Mouse (Mus musculus) embryonic facial prominence, embryonic 14.5 days (tissue): ENCODE results near the gene Lamp1. TPM values are rescaled to one million over a fixed set of nuclear protein-coding genes. Genes with fewer than 3 reads are reported as not detected.

Source experiments
- ATAC-seq: fragments of 200-750 bp; cut with Nextera tagmentation; 2 replicates; pipeline ENCODE4 v1.8.0; 2017; ENCODE audit warnings: low read depth, moderate number of reproducible peaks, moderate TSS enrichment
- DNase-seq: peaks from one replicate; pipeline ENCODE4 v3.0.0-alpha.2; 2015; ENCODE audit warnings: low spot score
- H3K27ac ChIP-seq: fragments of 300-500 bp; sonication (generic); replicated peaks from 2 replicates; pipeline ENCODE4 v1.5.1; 2014; ENCODE audit warnings: low read depth, mild to moderate bottlenecking, low read length, moderate library complexity
- H3K27me3 ChIP-seq: fragments of 300-500 bp; sonication (generic); replicated peaks from 2 replicates; pipeline ENCODE4 v1.6.1; 2014; ENCODE audit warnings: low read length; ENCODE audit not compliant: control insufficient read depth, insufficient read depth
- H3K36me3 ChIP-seq: fragments of 300-500 bp; sonication (generic); 2 replicates; pipeline ENCODE4 v1.6.1; 2014; ENCODE audit warnings: low read length, mixed read lengths; ENCODE audit not compliant: control insufficient read depth, insufficient read depth
- H3K4me1 ChIP-seq: fragments of 300-500 bp; sonication (generic); 2 replicates; pipeline ENCODE4 v1.6.1; 2014; ENCODE audit warnings: antibody characterized with exemption, low read length; ENCODE audit not compliant: control insufficient read depth, insufficient read depth
- H3K4me2 ChIP-seq: fragments of 300-500 bp; sonication (generic); 2 replicates; pipeline ENCODE4 v1.6.1; 2014; ENCODE audit warnings: low read depth, mild to moderate bottlenecking, low read length, moderate library complexity, mixed read lengths
- H3K4me3 ChIP-seq: fragments of 300-500 bp; sonication (generic); 2 replicates; pipeline ENCODE4 v1.5.1; 2014; ENCODE audit warnings: low read depth, mild to moderate bottlenecking, low read length
- H3K9ac ChIP-seq: fragments of 300-500 bp; sonication (generic); 2 replicates; pipeline ENCODE4 v1.6.1; 2014; ENCODE audit warnings: low read depth, mild to moderate bottlenecking, low read length, moderate library complexity, mixed read lengths
- H3K9me3 ChIP-seq: fragments of 300-500 bp; sonication (generic); 2 replicates; pipeline ENCODE4 v1.6.1; 2016; ENCODE audit warnings: low read length; ENCODE audit not compliant: control insufficient read depth
- WGBS: fragments of 180-500 bp; shearing (Covaris S2); extraction: QIAGEN DNeasy Blood & Tissue Kit; methylation state at CpG from one replicate; pipeline ENCODE4 v1.1.7; 2014; 5-methylcytosine and 5-hydroxymethylcytosine counted together
- polyA plus RNA-seq: library from polyadenylated mRNA; unstranded; fragments of >200 nt; fragmentation: Nextera tagmentation; extraction: Ambion mirVana; gene quantifications from 2 replicates; pipeline ENCODE4 v1.2.1, GENCODE M21; 2014

Lamp1 gene
- polyA plus RNA-seq, 1 experiment from 2014 or later, result 367 TPM

- H3K27ac ChIP-seq, result no peak overlapping the region
- H3K27me3 ChIP-seq, result no peaks in the 10 kb centered on the region
- ATAC-seq (no peak), DNase-seq (no peak)
- no peak overlapping the region for H3K9ac ChIP-seq
- H3K4me3 ChIP-seq, result no peak overlapping the region
- no peak overlapping the region for H3K4me2 ChIP-seq
- H3K9me3 ChIP-seq, result no peaks in the 10 kb centered on the region
- H3K4me1 ChIP-seq, result no peaks in the 10 kb centered on the region
- H3K36me3 ChIP-seq, result peaks cover 69% of the 10 kb centered on the region
- WGBS, result 87% methylated on average over 4 of the region's 4 CpGs
Observed at GRCm38 (mm10) chr8:13174811-13175210, 15.8 kb downstream of the Lamp1 start.

- Histone ChIP-seq H3K9me3 (no peaks in the 10 kb centered on the region), H3K4me2 (no peak overlapping the region), H3K9ac (no peak overlapping the region), H3K27ac (no peak overlapping the region), H3K4me1 (no peaks in the 10 kb centered on the region), H3K36me3 (peaks cover 61% of the 10 kb centered on the region), H3K27me3 (no peaks in the 10 kb centered on the region), H3K4me3 (no peak overlapping the region)
- 100% methylated on average over 1 of the region's 1 CpGs for WGBS
- ATAC-seq (no peak), DNase-seq (no peak)
Observed at GRCm38 (mm10) chr8:13175650-13176049, 16.7 kb downstream of the Lamp1 start.

GRCm38 (mm10) chr8:13177173-13177852 is 18.4 kb downstream of the Lamp1 start:
- no peaks in the 10 kb centered on the region for H3K27me3 ChIP-seq
- no peak overlapping the region for H3K9ac ChIP-seq
- H3K9me3 ChIP-seq, result no peaks in the 10 kb centered on the region
- H3K36me3 ChIP-seq, result peaks cover 46% of the 10 kb centered on the region
- WGBS, result 87% methylated on average over 7 of the region's 7 CpGs
- H3K4me2 ChIP-seq, result no peak overlapping the region
- no peaks in the 10 kb centered on the region for H3K4me1 ChIP-seq
- no peak overlapping the region for H3K4me3 ChIP-seq
- ATAC-seq (no peak), DNase-seq (no peak)
- H3K27ac ChIP-seq, result no peak overlapping the region

- H3K36me3 ChIP-seq, result peaks cover 37% of the 10 kb centered on the region
Observed at GRCm38 (mm10) chr8:13178137-13178536, 19.2 kb downstream of the Lamp1 start.

GRCm38 (mm10) chr8:13179482-13179881 is 20.5 kb downstream of the Lamp1 start:
- ATAC-seq (no peak), DNase-seq (no peak)
- no peak overlapping the region for H3K4me3 ChIP-seq
- peaks cover 26% of the 10 kb centered on the region for H3K36me3 ChIP-seq
- WGBS, result 68% methylated on average over 6 of the region's 6 CpGs
- H3K9ac ChIP-seq, result no peak overlapping the region
- no peak overlapping the region for H3K27ac ChIP-seq
- no peaks in the 10 kb centered on the region for H3K4me1 ChIP-seq
- H3K27me3 ChIP-seq, result no peaks in the 10 kb centered on the region
- H3K9me3 ChIP-seq, result no peaks in the 10 kb centered on the region
- no peak overlapping the region for H3K4me2 ChIP-seq

More at GRCm38 (mm10) chr8:13178137-13178536, 19.2 kb downstream of the Lamp1 start:
- Histone ChIP-seq H3K4me1 (no peaks in the 10 kb centered on the region), H3K9me3 (no peaks in the 10 kb centered on the region), H3K27me3 (no peaks in the 10 kb centered on the region), H3K4me2 (no peak overlapping the region), H3K9ac (no peak overlapping the region), H3K4me3 (no peak overlapping the region), H3K27ac (no peak overlapping the region)
- no peak for DNase-seq
- no peak for ATAC-seq
- WGBS, result 98% methylated on average over 5 of the region's 5 CpGs

GRCm38 (mm10) chr8:13179948-13180347 is 21.0 kb downstream of the Lamp1 start:
- no peak overlapping the region for H3K27ac ChIP-seq
- 66% methylated on average over 7 of the region's 7 CpGs for WGBS
- no peaks in the 10 kb centered on the region for H3K9me3 ChIP-seq
- no peaks in the 10 kb centered on the region for H3K27me3 ChIP-seq
- peaks cover 24% of the 10 kb centered on the region for H3K36me3 ChIP-seq
- ATAC-seq, result no peak; the same call in 1 of the 2 replicates
- no peak overlapping the region for H3K9ac ChIP-seq
- H3K4me2 ChIP-seq, result no peak overlapping the region
- DNase-seq, result no peak
- no peaks in the 10 kb centered on the region for H3K4me1 ChIP-seq
- H3K4me3 ChIP-seq, result no peak overlapping the region

- Histone ChIP-seq H3K4me1 (no peaks in the 10 kb centered on the region), H3K27me3 (no peaks in the 10 kb centered on the region), H3K4me3 (no peak overlapping the region), H3K4me2 (no peak overlapping the region), H3K36me3 (peaks cover 20% of the 10 kb centered on the region), H3K9ac (no peak overlapping the region), H3K9me3 (no peaks in the 10 kb centered on the region), H3K27ac (no peak overlapping the region)
- DNase-seq, result no peak
- no peak for ATAC-seq
- WGBS, result 76% methylated on average over 9 of the region's 9 CpGs
Observed at GRCm38 (mm10) chr8:13180408-13180807, 21.4 kb downstream of the Lamp1 start.

- 80% methylated on average over 18 of the region's 18 CpGs for WGBS
- no peak overlapping the region for H3K9ac ChIP-seq
- DNase-seq, result no peak
Observed at GRCm38 (mm10) chr8:13180911-13181690, 22.1 kb downstream of the Lamp1 start.

GRCm38 (mm10) chr8:13181691-13181976 is 22.7 kb downstream of the Lamp1 start:
- no peak for ATAC-seq
- H3K27ac ChIP-seq, result no peak overlapping the region
- WGBS, result 54% methylated on average over 2 of the region's 2 CpGs

More at GRCm38 (mm10) chr8:13180911-13181690, 22.1 kb downstream of the Lamp1 start:
- no peaks in the 10 kb centered on the region for H3K4me1 ChIP-seq
- no peak overlapping the region for H3K27ac ChIP-seq
- H3K36me3 ChIP-seq, result peaks cover 13% of the 10 kb centered on the region
- H3K27me3 ChIP-seq, result no peaks in the 10 kb centered on the region
- H3K9me3 ChIP-seq, result no peaks in the 10 kb centered on the region
- no peak overlapping the region for H3K4me3 ChIP-seq
- no peak overlapping the region for H3K4me2 ChIP-seq
- ATAC-seq, result no peak

More at GRCm38 (mm10) chr8:13181691-13181976, 22.7 kb downstream of the Lamp1 start:
- no peak overlapping the region for H3K4me3 ChIP-seq
- H3K9me3 ChIP-seq, result no peaks in the 10 kb centered on the region
- H3K4me2 ChIP-seq, result no peak overlapping the region
- DNase-seq, result no peak
- H3K9ac ChIP-seq, result no peak overlapping the region
- no peaks in the 10 kb centered on the region for H3K4me1 ChIP-seq
- no peaks in the 10 kb centered on the region for H3K27me3 ChIP-seq
- peaks cover 7% of the 10 kb centered on the region for H3K36me3 ChIP-seq
